Mouse (Mus musculus) stomach, postnatal 0 days (tissue): ENCODE measurements around the gene Pde4b. TPM values are rescaled to one million over a fixed set of nuclear protein-coding genes. Genes with fewer than 3 reads are reported as not detected.

Experiments used
- ATAC-seq: fragments of 200-750 bp; cut with Nextera tagmentation; 2 replicates; pipeline ENCODE4 v1.8.0; 2017; ENCODE audit not compliant: low FRiP score, low TSS enrichment
- DNase-seq: peaks from one replicate; pipeline ENCODE4 v3.0.0-alpha.2; 2016; ENCODE audit warnings: low spot score
- H3K27ac ChIP-seq: fragments of 300-500 bp; sonication (generic); replicated peaks from 2 replicates; pipeline ENCODE4 v1.5.1; 2014; ENCODE audit warnings: mild to moderate bottlenecking, control low read depth
- H3K27me3 ChIP-seq: fragments of 300-500 bp; sonication (generic); 2 replicates; pipeline ENCODE4 v1.6.1; 2014; ENCODE audit warnings: low read length; ENCODE audit not compliant: control insufficient read depth, insufficient read depth
- H3K36me3 ChIP-seq: fragments of 300-500 bp; sonication (generic); 2 replicates; pipeline ENCODE4 v1.6.1; 2014; ENCODE audit warnings: low read length, mixed read lengths; ENCODE audit not compliant: control insufficient read depth, insufficient read depth
- H3K4me1 ChIP-seq: fragments of 300-500 bp; sonication (generic); replicated peaks from 2 replicates; pipeline ENCODE4 v1.6.1; 2014; ENCODE audit warnings: antibody characterized with exemption; ENCODE audit not compliant: control insufficient read depth, insufficient read depth
- H3K4me2 ChIP-seq: fragments of 300-500 bp; sonication (generic); replicated peaks from 2 replicates; pipeline ENCODE4 v1.6.1; 2014; ENCODE audit warnings: low read depth, mild to moderate bottlenecking, control low read depth, moderate library complexity
- H3K4me3 ChIP-seq: fragments of 300-500 bp; sonication (generic); 2 replicates; pipeline ENCODE4 v1.5.1; 2014; ENCODE audit warnings: low read depth, low read length, control low read depth
- H3K9ac ChIP-seq: fragments of 300-500 bp; sonication (generic); 2 replicates; pipeline ENCODE4 v1.6.1; 2014; ENCODE audit warnings: mild to moderate bottlenecking, low read length, control low read depth, mixed read lengths
- H3K9me3 ChIP-seq: fragments of 300-500 bp; sonication (generic); 2 replicates; pipeline ENCODE4 v1.6.1; 2016; ENCODE audit warnings: low read length; ENCODE audit not compliant: control insufficient read depth
- CTCF ChIP-seq: IDR thresholded peaks from 2 replicates; pipeline ENCODE4 v1.5.1; 2016; ENCODE audit warnings: antibody characterized with exemption, low read depth, mild to moderate bottlenecking, moderate library complexity
- EP300 ChIP-seq: optimal IDR thresholded peaks from 2 replicates; pipeline ENCODE3; 2016; ENCODE audit warnings: antibody characterized with exemption
- WGBS: fragments of 180-500 bp; shearing (Covaris S2); extraction: QIAGEN DNeasy Blood & Tissue Kit; methylation state at CpG from one replicate; pipeline ENCODE4 v1.1.7; 2014; 5-methylcytosine and 5-hydroxymethylcytosine counted together
- polyA plus RNA-seq: library from polyadenylated mRNA; unstranded; fragments of >200 nt; fragmentation: Nextera tagmentation; extraction: Ambion mirVana; gene quantifications from 2 replicates; pipeline ENCODE4 v1.2.1, GENCODE M21; 2015

Pde4b gene
- polyA plus RNA-seq, 1 experiment from 2014 or later: 9.1 TPM

- DNase-seq (no peak), ATAC-seq (no peak)
- no peak overlapping the region for H3K4me2 ChIP-seq
- 81% methylated on average over 3 of the region's 3 CpGs for WGBS
- no peak overlapping the region for H3K9ac ChIP-seq
- H3K4me3 ChIP-seq: no peak overlapping the region
- H3K27ac ChIP-seq: no peak overlapping the region
- no peaks in the 10 kb centered on the region for H3K4me1 ChIP-seq
- H3K9me3 ChIP-seq: no peaks in the 10 kb centered on the region
- H3K36me3 ChIP-seq: no peaks in the 10 kb centered on the region
- TF ChIP-seq EP300 (no peak), CTCF (no peak)
- H3K27me3 ChIP-seq: no peaks in the 10 kb centered on the region
Measured at GRCm38 (mm10) chr4:102583469-102583868, 496.1 kb downstream of the Pde4b start.

- no peak for DNase-seq
- H3K9ac ChIP-seq: no peak overlapping the region
- H3K36me3 ChIP-seq: no peaks in the 10 kb centered on the region
- no peak for TF ChIP-seq CTCF
- TF ChIP-seq EP300: no peak
- 0 out of 2 replicates have a peak, but pooled peaks have one; percentile 24 for ATAC-seq
- H3K4me2 ChIP-seq: no peak overlapping the region
- H3K27me3 ChIP-seq: no peaks in the 10 kb centered on the region
- H3K9me3 ChIP-seq: no peaks in the 10 kb centered on the region
- H3K4me3 ChIP-seq: no peak overlapping the region
- WGBS: 48% methylated on average over 6 of the region's 6 CpGs
- no peak overlapping the region for H3K27ac ChIP-seq
- H3K4me1 ChIP-seq: no peaks in the 10 kb centered on the region
Measured at GRCm38 (mm10) chr4:102584601-102585265, 497.4 kb downstream of the Pde4b start.

- no peak overlapping the region for H3K4me3 ChIP-seq
- no peak overlapping the region for H3K4me2 ChIP-seq
- DNase-seq (no peak), ATAC-seq (no peak)
- H3K27ac ChIP-seq: no peak overlapping the region
- no peaks in the 10 kb centered on the region for H3K36me3 ChIP-seq
- 77% methylated on average over 3 of the region's 4 CpGs for WGBS
- H3K9me3 ChIP-seq: no peaks in the 10 kb centered on the region
- no peak overlapping the region for H3K9ac ChIP-seq
- TF ChIP-seq EP300 (no peak), CTCF (no peak)
- H3K27me3 ChIP-seq: no peaks in the 10 kb centered on the region
- H3K4me1 ChIP-seq: no peaks in the 10 kb centered on the region
Measured at GRCm38 (mm10) chr4:102585541-102585940, 498.2 kb downstream of the Pde4b start.

GRCm38 (mm10) chr4:102586787-102587186 lies 499.4 kb downstream of the Pde4b start:
- Histone ChIP-seq H3K4me3 (no peak overlapping the region), H3K27ac (no peak overlapping the region), H3K9me3 (no peaks in the 10 kb centered on the region), H3K9ac (no peak overlapping the region), H3K4me2 (no peak overlapping the region), H3K36me3 (no peaks in the 10 kb centered on the region), H3K27me3 (no peaks in the 10 kb centered on the region), H3K4me1 (no peaks in the 10 kb centered on the region)
- ATAC-seq (no peak), DNase-seq (no peak)
- WGBS: 86% methylated on average over 3 of the region's 3 CpGs
- TF ChIP-seq CTCF (no peak), EP300 (no peak)

GRCm38 (mm10) chr4:102588668-102589455 lies 501.5 kb downstream of the Pde4b start:
- H3K4me3 ChIP-seq: peak overlapping the region; percentile 21
- no peak for TF ChIP-seq CTCF
- TF ChIP-seq EP300: no peak
- DNase-seq: no peak
- H3K27me3 ChIP-seq: no peaks in the 10 kb centered on the region
- H3K27ac ChIP-seq: no peak overlapping the region
- no peaks in the 10 kb centered on the region for H3K4me1 ChIP-seq
- 31% methylated on average over 12 of the region's 12 CpGs for WGBS
- no peak for ATAC-seq
- no peaks in the 10 kb centered on the region for H3K9me3 ChIP-seq
- H3K4me2 ChIP-seq: peak overlapping the region; percentile 50
- no peaks in the 10 kb centered on the region for H3K36me3 ChIP-seq
- no peak overlapping the region; the same call in 1 of the 2 replicates for H3K9ac ChIP-seq

- peak overlapping the region; percentile 50 for H3K4me2 ChIP-seq
- H3K27ac ChIP-seq: no peak overlapping the region
- WGBS: 8% methylated on average over 9 of the region's 9 CpGs
- peak overlapping the region; percentile 32; the same call in 1 of the 2 replicates for H3K9ac ChIP-seq
- peak overlapping the region; percentile 21 for H3K4me3 ChIP-seq
- H3K4me1 ChIP-seq: no peaks in the 10 kb centered on the region
- ATAC-seq (no peak), DNase-seq (no peak)
- H3K9me3 ChIP-seq: no peaks in the 10 kb centered on the region
- H3K36me3 ChIP-seq: no peaks in the 10 kb centered on the region
- no peak for TF ChIP-seq EP300
- H3K27me3 ChIP-seq: no peaks in the 10 kb centered on the region
Measured at GRCm38 (mm10) chr4:102589537-102590031, 502.2 kb downstream of the Pde4b start.
